Mouse (Mus musculus) spleen, adult 2 months (tissue): ENCODE measurements around the gene Armc6.

Experiments
- CTCF ChIP-seq: fragments of 200-500 bp; IDR thresholded peaks from 2 replicates; pipeline ENCODE4 v1.5.1; 2011; ENCODE audit warnings: mild to moderate bottlenecking, inconsistent platforms; ENCODE audit not compliant: insufficient read depth, insufficient read length, insufficient replicate concordance; ENCODE audit errors: extremely low read depth
- POLR2A ChIP-seq: fragments of 200-500 bp; IDR thresholded peaks from 2 replicates; pipeline ENCODE4 v1.6.1; 2011; ENCODE audit warnings: low read depth, low read length, inconsistent platforms

GRCm38 (mm10) chr8:70233606-70234005 lies 660 bp downstream of the Armc6 start:
- no peak for TF ChIP-seq CTCF
- no peak for TF ChIP-seq POLR2A
